Mouse (Mus musculus) stomach, embryonic 16.5 days (tissue): Measurements from ENCODE around the gene Odf2. TPM values are rescaled to one million over a fixed set of nuclear protein-coding genes. Genes with fewer than 3 reads are reported as not detected.
"Not testable (repeated sequence)": the region's sequence is repeated elsewhere in the genome, so short reads cannot be mapped to it uniquely, and the experiment has no call there.

ENCODE experiments used
- ATAC-seq: fragments of 200-750 bp; cut with Nextera tagmentation; 2 replicates; pipeline ENCODE4 v1.8.0; 2017; ENCODE audit warnings: moderate number of reproducible peaks, moderate TSS enrichment; ENCODE audit not compliant: insufficient read depth, low FRiP score
- H3K27ac ChIP-seq: fragments of 300-500 bp; sonication (generic); 2 replicates; pipeline ENCODE4 v1.5.1; 2014; ENCODE audit warnings: low read length
- H3K27me3 ChIP-seq: fragments of 300-500 bp; sonication (generic); 2 replicates; pipeline ENCODE4 v1.6.1; 2014; ENCODE audit warnings: low read length, control low read depth, mixed read lengths; ENCODE audit not compliant: control insufficient read depth, insufficient read depth
- H3K36me3 ChIP-seq: fragments of 300-500 bp; sonication (generic); 2 replicates; pipeline ENCODE4 v1.6.1; 2014; ENCODE audit warnings: low read length; ENCODE audit not compliant: control insufficient read depth, insufficient read depth
- H3K4me1 ChIP-seq: fragments of 300-500 bp; sonication (generic); 2 replicates; pipeline ENCODE4 v1.6.1; 2014; ENCODE audit warnings: low read length, control low read depth, mixed read lengths; ENCODE audit not compliant: control insufficient read depth, insufficient read depth
- H3K4me2 ChIP-seq: fragments of 300-500 bp; sonication (generic); 2 replicates; pipeline ENCODE4 v1.6.1; 2014; ENCODE audit warnings: low read depth, low read length, mixed read lengths
- H3K4me3 ChIP-seq: fragments of 300-500 bp; sonication (generic); replicated peaks from 2 replicates; pipeline ENCODE4 v1.5.1; 2014; ENCODE audit warnings: mild to moderate bottlenecking, low read length
- H3K9ac ChIP-seq: fragments of 300-500 bp; sonication (generic); 2 replicates; pipeline ENCODE4 v1.6.1; 2014; ENCODE audit warnings: low read length
- H3K9me3 ChIP-seq: fragments of 300-500 bp; sonication (generic); replicated peaks from 2 replicates; pipeline ENCODE4 v1.6.1; 2016; ENCODE audit warnings: low read length, control low read depth; ENCODE audit not compliant: control insufficient read depth
- WGBS: fragments of 180-500 bp; shearing (Covaris S2); extraction: QIAGEN DNeasy Blood & Tissue Kit; methylation state at CpG from one replicate; pipeline ENCODE4 v1.1.7; 2014; 5-methylcytosine and 5-hydroxymethylcytosine counted together
- polyA plus RNA-seq: library from polyadenylated mRNA; unstranded; fragments of >200 nt; fragmentation: Nextera tagmentation; extraction: Ambion mirVana; gene quantifications from 2 replicates; pipeline ENCODE4 v1.2.1, GENCODE M21; 2015

Gene Odf2
- polyA plus RNA-seq, 1 experiment from 2014 or later: 50.9 TPM

DNA sequence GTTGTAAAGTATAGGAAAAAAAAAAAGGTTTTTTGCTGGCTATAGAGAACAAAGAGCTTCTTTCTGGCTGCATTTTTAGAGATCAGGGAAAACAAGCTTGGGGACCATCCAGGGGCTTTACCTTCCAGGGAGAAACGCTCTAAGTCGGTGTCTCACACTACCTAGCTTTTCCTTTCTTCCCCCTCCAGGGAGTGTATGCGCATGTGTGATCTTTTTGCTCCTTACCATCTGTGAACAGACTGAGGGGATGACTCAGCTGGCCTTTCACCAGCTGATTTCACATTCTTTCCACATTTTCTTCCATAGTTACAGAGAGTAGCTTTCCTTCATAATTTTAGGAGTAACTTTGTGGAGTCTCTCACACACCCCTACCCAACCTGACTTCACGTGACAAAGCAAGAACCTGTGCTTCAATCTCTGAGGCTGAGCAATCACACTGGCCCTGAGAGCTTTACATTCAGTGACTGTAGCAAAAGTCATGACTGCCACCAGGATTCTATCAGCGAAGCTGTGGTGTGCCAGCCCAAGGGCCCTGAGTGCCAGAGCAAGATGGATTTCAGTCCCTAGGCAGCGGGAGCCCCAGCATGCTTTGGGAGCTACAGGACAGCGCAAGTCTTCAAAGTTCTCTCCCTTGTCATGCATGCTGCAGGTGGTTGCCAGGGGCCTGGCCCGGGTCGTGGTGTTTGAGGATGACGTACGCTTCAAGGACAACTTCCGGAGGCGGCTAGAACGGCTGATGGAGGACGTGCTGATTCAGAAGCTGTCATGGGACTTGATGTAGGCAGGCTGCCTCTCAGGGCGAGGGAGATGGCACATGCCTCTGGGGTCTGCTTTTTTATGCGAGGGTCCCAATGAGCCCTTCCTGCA, 8.8 kb upstream of the Odf2 start:
- Histone ChIP-seq H3K9me3 (peaks cover 3% of the 10 kb centered on the region; the same call in 1 of the 2 replicates), H3K4me3 (no peak overlapping the region), H3K4me2 (no peak overlapping the region), H3K9ac (no peak overlapping the region), H3K4me1 (no peaks in the 10 kb centered on the region), H3K27ac (no peak overlapping the region), H3K27me3 (no peaks in the 10 kb centered on the region), H3K36me3 (peaks cover 13% of the 10 kb centered on the region)
- no peak for ATAC-seq
- WGBS: 70% methylated on average over 17 of the region's 17 CpGs

GRCm38 (mm10) chr2:29886659-29887292, 2.2 kb upstream of the Odf2 start:
- not testable (repeated sequence) for H3K36me3 ChIP-seq, ATAC-seq, H3K9me3 ChIP-seq, H3K27me3 ChIP-seq, H3K27ac ChIP-seq, H3K9ac ChIP-seq, H3K4me2 ChIP-seq, H3K4me3 ChIP-seq
- peaks cover 16% of the 10 kb centered on the region for H3K4me1 ChIP-seq
- 84% methylated on average over 9 of the region's 9 CpGs for WGBS

DNA sequence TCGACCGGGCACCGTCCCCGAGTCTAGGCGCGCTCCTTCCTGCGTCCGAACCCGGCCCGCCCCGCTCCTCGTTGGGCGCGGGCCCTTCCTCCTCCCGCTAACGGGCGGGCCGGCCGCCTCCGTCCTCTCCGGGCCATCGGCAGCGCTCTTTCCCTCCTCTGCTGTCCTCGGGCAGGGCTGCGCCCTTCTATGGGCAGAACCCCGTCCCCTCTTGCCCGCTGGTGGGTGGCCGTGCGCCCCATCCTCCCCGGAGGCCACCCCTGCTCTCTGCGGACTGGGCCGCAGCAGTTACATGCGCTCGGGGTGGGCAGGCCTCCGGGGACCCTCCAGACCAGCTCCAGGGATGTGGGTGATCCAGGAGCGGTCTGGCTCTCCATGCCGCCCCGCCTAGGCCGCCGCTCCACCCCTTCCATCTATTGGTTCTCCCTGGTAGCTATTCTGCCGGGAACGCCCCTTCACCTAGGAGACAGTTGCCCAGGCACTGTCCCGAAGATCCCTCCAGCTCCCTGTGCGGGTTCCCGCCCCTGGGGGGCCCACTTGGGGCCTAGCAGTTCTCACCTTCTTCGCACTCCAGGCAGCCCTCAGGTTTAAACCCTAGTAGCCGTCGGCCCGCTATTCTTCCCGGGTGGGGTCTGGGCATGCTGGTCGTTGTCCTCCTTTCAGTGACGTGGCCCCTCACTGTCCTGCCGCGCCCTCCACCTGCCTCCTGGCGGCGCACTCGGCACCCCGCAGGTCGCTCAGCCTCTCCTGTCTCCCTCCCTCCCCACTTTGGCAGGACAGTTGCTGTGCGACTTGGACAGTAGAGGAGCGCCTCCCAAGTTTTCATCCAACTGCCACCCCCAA, 1.2 kb downstream of the Odf2 start:
- under 1% methylated on average over 60 of the region's 61 CpGs for WGBS
- Histone ChIP-seq H3K27ac (peak overlapping the region; percentile 92), H3K36me3 (peaks cover 21% of the 10 kb centered on the region), H3K4me1 (peaks cover 16% of the 10 kb centered on the region), H3K9me3 (no peaks in the 10 kb centered on the region), H3K9ac (peak overlapping the region; percentile 93), H3K4me2 (peak overlapping the region; percentile 98), H3K27me3 (no peaks in the 10 kb centered on the region), H3K4me3 (peak overlapping the region; percentile 100)
- ATAC-seq: peak; percentile 91

DNA sequence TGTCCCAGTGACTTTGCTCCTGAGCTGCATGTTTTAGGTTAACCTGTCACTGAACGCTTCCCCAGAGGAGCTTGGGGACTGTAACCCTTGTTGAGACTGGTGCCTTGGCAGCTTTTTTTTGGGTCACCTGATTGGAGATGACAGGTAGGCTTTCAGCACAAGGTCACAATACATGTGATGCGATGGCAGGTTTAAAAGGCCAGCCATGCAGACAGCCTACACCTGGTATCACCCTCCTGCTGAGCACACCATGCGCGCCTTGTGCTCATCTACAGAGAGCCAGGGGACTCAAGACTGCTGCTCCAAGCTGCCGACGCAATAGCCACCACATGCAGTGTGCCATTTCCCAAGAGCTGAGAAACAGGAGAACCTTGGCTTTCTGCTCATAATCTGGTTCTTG, 2.8 kb downstream of the Odf2 start:
- Histone ChIP-seq H3K4me3 (no peak overlapping the region), H3K4me1 (peaks cover 16% of the 10 kb centered on the region), H3K9ac (no peak overlapping the region), H3K9me3 (no peaks in the 10 kb centered on the region), H3K4me2 (no peak overlapping the region), H3K36me3 (peaks cover 27% of the 10 kb centered on the region), H3K27me3 (no peaks in the 10 kb centered on the region), H3K27ac (no peak overlapping the region)
- WGBS: 92% methylated on average over 6 of the region's 6 CpGs
- ATAC-seq: no peak

GRCm38 (mm10) chr2:29896071-29896470, 7.0 kb downstream of the Odf2 start:
- 97% methylated on average over 1 of the region's 1 CpGs for WGBS
- Histone ChIP-seq H3K9me3 (no peaks in the 10 kb centered on the region), H3K27ac (no peak overlapping the region), H3K4me3 (no peak overlapping the region), H3K36me3 (peaks cover 27% of the 10 kb centered on the region), H3K27me3 (no peaks in the 10 kb centered on the region), H3K9ac (no peak overlapping the region), H3K4me2 (no peak overlapping the region), H3K4me1 (peaks cover 6% of the 10 kb centered on the region)
- ATAC-seq: no peak

- Histone ChIP-seq H3K4me3 (no peak overlapping the region), H3K36me3 (peaks cover 33% of the 10 kb centered on the region), H3K27me3 (no peaks in the 10 kb centered on the region), H3K4me1 (no peaks in the 10 kb centered on the region), H3K27ac (no peak overlapping the region), H3K4me2 (no peak overlapping the region), H3K9me3 (no peaks in the 10 kb centered on the region), H3K9ac (no peak overlapping the region)
- 87% methylated on average over 2 of the region's 2 CpGs for WGBS
- no peak for ATAC-seq
Measured at GRCm38 (mm10) chr2:29897366-29897765, 8.3 kb downstream of the Odf2 start.

GRCm38 (mm10) chr2:29898081-29898480, 9.1 kb downstream of the Odf2 start:
- Histone ChIP-seq H3K36me3 (peaks cover 33% of the 10 kb centered on the region), H3K4me1 (no peaks in the 10 kb centered on the region), H3K27me3 (no peaks in the 10 kb centered on the region), H3K9me3 (no peaks in the 10 kb centered on the region), H3K4me2 (no peak overlapping the region), H3K9ac (no peak overlapping the region), H3K4me3 (no peak overlapping the region), H3K27ac (no peak overlapping the region)
- WGBS: 97% methylated on average over 1 of the region's 1 CpGs
- ATAC-seq: no peak

GRCm38 (mm10) chr2:29902194-29902593, 13.2 kb downstream of the Odf2 start:
- Histone ChIP-seq H3K36me3 (peaks cover 42% of the 10 kb centered on the region), H3K4me3 (no peak overlapping the region), H3K4me2 (no peak overlapping the region), H3K9me3 (no peaks in the 10 kb centered on the region), H3K27me3 (no peaks in the 10 kb centered on the region), H3K27ac (no peak overlapping the region), H3K4me1 (no peaks in the 10 kb centered on the region), H3K9ac (no peak overlapping the region)
- WGBS: 88% methylated on average over 10 of the region's 10 CpGs
- no peak for ATAC-seq

DNA sequence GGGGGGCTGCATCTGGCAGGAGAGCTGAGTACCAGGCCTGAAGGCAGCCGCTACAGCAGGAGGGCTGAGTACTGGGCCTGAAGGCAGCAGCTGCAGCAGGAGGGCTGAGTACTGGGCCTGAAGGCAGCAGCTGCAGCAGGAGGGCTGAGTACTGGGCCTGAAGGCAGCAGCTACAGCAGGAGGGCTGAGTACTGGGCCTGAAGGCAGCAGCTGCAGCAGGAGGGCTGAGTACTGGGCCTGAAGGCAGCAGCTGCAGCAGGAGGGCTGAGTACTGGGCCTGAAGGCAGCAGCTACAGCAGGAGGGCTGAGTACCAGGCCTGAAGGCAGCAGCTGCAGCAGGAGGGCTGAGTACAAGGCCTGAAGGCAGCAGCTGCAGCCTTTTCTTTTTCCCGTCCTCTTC, 19.1 kb downstream of the Odf2 start:
- not testable (repeated sequence) for H3K9ac ChIP-seq, ATAC-seq, H3K4me2 ChIP-seq, H3K27me3 ChIP-seq, H3K4me3 ChIP-seq, H3K27ac ChIP-seq, H3K4me1 ChIP-seq, H3K9me3 ChIP-seq
- 82% methylated on average over 2 of the region's 2 CpGs for WGBS
- peaks cover 36% of the 10 kb centered on the region for H3K36me3 ChIP-seq
